Mouse (Mus musculus): ENCODE results near the gene Dlgap3.
A peak's percentile ranks its signal among the peaks of the same experiment; 100 is the strongest.

Dlgap3 gene

GRCm38 (mm10) chr4:127223291-127223690 lies 54.3 kb downstream of the Dlgap3 start:
- no peak for DNase-seq

GRCm38 (mm10) chr4:127223755-127224154 lies 54.8 kb downstream of the Dlgap3 start:
- DNase-seq = no peak

- DNase-seq = no peak
Observed at GRCm38 (mm10) chr4:127224444-127225100, 55.6 kb downstream of the Dlgap3 start.

- no peak for DNase-seq
Observed at GRCm38 (mm10) chr4:127226067-127226466, 57.1 kb downstream of the Dlgap3 start.

- DNase-seq = no peak
Observed at GRCm38 (mm10) chr4:127227051-127227673, 58.2 kb downstream of the Dlgap3 start.

DNA sequence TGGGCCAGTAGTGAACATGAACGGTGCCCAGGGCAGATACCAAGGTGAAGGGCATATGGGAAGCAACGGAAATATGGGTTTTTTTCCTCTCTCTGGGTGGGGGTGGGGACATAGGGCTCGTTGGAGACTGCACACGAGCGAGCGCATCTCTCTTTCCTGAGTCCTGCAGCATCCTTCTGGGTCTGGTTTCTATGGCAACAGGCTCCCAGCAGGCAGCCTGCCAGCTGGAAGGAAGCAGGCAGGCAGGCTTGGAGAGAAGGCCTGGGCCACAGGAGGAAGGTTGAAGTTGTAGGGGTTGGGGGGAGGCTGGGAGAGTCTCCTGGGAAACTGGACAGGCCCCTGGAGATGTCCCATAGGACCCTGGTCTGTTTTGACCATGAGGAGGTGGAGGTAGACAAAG lies 63.0 kb downstream of the Dlgap3 start:
- DNase-seq = no peak

DNA sequence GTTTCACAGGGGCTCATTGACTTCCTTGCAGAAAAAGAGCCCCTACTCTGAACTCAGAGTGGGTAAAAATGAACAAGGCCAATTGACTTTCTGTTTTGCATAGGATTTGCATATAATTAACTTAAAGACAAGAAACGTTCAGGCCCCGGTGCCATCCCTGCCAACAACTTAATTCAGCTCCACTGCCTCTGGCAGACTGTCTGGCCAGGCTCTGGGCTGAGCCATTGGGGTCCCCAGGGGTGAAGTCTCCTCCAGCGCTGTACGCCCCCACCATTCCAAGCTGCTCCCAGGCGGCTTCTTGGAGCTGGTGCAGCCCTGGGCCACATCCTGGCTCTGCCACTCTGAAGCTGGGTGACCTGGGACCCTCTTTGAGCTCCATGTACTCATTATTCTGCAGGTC lies 63.5 kb downstream of the Dlgap3 start:
- no peak for DNase-seq

DNA sequence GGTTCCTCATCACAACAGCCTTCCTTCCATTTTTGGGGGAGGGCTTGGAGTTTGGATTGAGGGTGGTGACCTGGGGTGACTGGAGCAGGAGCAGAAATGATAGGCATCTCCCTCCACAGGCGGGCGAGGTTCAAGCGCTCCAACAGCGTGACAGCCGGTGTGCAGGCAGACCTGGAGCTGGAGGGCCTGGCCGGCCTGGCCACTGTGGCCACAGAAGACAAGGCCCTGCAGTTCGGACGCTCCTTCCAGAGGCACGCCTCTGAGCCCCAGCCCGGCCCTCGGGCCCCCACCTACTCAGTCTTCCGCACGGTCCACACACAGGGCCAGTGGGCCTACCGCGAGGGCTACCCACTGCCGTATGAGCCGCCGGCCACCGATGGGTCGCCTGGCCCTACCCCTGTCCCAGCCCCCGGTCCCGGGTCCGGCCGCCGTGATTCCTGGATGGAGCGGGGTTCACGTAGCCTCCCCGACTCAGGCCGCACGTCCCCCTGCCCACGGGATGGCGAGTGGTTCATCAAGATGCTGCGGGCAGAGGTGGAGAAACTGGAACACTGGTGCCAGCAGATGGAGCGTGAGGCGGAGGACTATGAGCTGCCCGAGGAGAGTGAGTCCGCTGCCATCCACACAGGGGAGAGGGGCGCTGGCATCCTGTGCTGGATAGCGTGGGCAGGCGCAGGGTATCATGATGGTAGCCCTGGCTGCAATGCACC lies 64.6 kb downstream of the Dlgap3 start:
- DNase-seq = no peak

GRCm38 (mm10) chr4:127235742-127236487 lies 66.9 kb downstream of the Dlgap3 start:
- peak; percentile 85 to 98 for DNase-seq

GRCm38 (mm10) chr4:127236631-127237030 lies 67.6 kb downstream of the Dlgap3 start:
- peak in 1 of 2 experiments; percentile 14 for DNase-seq

GRCm38 (mm10) chr4:127237271-127237670 lies 68.3 kb downstream of the Dlgap3 start:
- DNase-seq = no peak

DNA sequence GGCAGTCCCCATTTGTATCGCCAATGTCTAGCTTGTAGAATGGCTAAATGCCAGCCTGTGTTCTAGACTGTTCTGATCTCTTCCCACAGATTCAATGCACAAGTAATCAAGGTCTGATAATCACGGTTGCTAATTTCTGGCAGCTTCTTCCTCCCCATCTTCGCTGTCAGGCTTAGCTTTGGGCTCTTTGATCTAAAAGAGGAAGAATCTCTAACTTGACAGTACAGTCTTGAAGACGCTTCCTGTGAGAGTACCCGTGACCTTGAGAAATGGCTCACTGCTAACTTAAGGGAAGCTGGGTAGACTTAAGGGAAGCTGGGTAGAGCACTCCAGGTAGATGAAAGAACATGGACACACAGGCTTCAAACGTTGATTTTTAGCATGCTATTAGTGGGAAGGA lies 73.7 kb downstream of the Dlgap3 start:
- DNase-seq = no peak

DNA sequence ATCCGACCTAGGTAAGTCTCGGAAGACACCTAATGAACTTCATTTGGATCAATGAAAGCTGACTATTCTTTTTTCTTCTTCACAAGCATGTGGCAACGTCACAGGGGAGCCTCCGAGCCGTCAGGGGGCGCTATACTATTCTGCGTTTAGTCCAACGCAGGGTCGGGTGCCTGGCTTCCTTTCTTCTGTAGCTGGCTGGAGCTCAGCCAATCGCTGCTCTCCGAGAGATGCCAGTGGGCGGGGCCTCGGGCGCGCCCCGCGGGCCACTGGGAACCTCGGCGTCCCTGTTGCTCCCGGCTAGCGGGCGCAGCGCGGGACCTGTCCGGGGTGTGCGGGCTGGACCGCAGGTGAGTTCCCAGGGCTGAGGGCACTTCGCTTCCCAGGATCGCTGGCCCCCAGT lies 74.5 kb downstream of the Dlgap3 start, which contains the start of gene Smim12:
Gene Smim12 (plus strand): TSS at position 233 of the 400 bp plus-strand sequence.
- DNase-seq = peak; percentile 99 to 100

- peak in 1 of 2 experiments; percentile 16 for DNase-seq
Observed at GRCm38 (mm10) chr4:127243953-127244352, 74.9 kb downstream of the Dlgap3 start.

- DNase-seq = peak; percentile 96 to 100
Observed at GRCm38 (mm10) chr4:127249701-127250349, 80.8 kb downstream of the Dlgap3 start.

DNA sequence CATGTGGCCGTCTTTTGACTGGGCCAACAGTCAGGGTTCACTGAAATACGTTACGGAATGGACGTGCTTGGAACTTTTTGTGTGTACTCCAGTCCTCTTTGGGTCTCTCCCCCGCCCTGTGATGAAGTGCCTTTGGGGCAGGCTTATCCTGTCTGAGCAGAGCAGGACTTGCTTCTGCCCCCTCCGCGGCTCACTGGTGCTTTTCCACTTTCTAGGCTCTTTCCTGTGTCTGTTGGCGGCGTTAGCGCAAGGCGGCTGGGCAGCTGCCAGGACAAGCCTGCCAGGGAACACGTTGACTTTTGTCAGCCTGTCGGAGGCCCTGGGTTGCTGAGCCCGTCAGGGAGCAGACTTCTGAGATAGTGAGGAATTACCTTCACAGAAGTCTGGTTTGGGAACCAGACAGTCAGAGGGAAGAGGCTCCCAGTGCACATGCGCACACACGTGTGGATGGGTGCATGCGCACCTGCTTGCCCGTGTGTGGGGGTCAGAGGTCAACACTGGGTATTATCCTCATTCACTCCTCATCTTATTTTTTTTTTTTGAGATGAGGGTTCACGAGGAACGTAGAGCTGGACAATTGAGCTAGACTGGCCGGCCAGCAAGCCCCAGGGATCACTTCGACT lies 83.1 kb downstream of the Dlgap3 start:
- DNase-seq = peak; percentile 84 to 87

- peak in 1 of 2 experiments; percentile 8 for DNase-seq
Observed at GRCm38 (mm10) chr4:127256739-127257138, 87.7 kb downstream of the Dlgap3 start.

DNA sequence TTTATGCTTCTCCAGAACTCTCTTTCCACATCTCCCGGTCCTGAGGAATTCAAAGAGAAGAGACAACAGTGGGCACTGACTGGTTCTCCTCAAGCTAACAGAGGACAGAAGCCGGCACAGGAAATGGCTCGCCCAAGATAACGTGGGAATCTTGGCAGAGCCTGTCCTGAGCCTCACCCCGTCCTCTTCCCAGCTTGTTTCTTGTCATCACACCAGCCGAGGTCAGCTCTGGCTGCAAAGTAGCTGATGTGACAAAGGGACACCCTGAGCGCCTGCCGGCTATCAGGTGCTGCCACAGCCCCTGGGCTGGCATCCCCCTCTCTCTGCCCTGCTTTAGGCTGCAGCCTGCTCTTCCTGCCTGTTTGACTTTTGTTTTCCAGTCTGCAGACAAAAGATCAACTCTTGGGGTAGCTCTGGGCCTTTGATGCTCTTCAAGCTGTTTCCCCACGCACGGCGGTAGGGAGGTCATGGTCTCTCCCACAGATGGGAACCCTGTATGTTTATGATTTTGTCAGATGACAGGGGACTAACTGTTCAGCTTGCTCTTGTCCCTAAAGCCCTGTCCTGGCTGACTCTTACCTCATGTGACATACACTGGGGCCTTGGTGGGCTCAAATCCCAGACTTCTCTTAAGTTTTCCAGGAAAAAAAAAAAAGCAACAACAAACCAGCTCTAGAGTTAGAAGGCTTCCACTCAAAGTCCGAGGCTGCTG lies 89.3 kb downstream of the Dlgap3 start:
- peak; percentile 29 to 44 for DNase-seq

DNA sequence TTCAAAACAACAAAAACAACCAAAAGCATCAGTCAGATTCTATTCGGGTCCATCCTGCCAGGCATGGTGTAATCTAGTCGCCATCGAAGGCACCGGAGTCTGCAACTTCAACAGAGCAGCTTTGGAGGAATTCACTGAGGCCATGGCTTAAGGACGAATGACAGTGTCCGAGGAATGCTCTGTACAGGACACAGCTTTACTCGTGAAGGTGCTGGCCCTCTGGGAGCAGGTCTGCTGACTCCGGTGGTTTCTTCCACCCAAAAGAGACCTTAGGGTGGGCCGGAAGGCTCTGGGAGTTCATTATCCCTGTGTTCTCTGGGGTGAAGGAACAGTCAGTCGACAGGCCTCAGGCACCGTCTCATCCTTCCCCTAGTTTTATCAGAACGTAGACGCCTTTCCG lies 92.6 kb downstream of the Dlgap3 start:
- DNase-seq = no peak

GRCm38 (mm10) chr4:127263438-127264182 lies 94.6 kb downstream of the Dlgap3 start:
- DNase-seq = peak; percentile 31 to 43

DNA sequence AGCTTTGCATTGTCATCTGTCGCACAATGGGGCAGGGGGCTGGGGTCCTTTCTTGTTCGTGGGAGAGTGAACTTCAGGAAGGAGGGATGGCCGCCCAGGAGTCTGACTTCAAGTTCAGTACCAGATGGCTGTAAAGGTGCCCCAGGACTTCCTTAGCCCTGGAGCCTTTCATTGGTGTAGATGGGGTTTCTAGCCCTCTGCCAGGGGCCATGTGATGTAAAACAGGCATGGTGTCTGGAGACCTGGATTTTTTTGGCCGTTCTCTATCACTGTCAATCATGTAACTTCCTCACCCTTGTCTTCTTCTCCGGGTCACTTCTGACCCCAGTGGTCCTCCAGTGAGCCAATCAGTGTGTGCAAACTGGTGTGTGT lies 95.2 kb downstream of the Dlgap3 start:
- DNase-seq = no peak

Data from kidney, postnatal 36 days (tissue).